Mouse (Mus musculus) thymus, postnatal 36 days (tissue): ENCODE measurements around the gene Gm42906.

Experiments
- DNase-seq, 2 experiments: peaks; one replicate each; pipeline ENCODE4 v3.0.0; 2022; ENCODE audit warnings: mixed read lengths in 2 of 2

Gm42906 gene

DNA sequence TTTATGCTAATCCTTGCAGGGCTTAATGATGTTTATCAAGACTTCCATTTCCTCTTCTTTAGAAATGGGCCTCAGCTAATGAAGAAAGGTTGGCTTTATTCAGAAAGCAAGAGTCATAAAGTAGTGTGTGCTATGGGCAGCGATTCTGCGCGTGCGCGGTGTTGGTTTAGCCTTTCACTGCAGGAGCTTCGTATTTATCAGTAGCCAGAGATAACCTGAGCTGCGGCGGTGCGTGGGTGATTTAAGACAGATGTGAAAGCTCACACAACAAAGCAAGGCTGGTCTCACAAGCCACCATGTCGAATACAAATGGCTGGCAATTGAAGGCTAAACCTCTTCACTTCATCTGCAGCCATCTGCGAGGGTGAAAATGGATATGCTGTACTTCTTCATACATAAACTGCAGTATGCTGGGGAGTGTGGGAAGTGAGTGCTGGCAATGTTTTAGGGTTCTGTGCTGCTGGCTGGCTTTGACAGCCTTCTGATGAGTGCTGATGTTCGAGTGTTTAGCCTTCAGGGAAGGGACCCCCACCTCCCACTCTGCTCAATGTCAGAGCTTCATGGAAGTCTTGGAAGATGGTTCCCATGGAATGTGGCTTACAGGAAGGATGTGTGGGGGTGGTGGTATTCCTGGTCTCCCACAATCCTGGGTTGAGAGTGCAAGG is 371.6 kb downstream of the Gm42906 start:
- no peak for DNase-seq

DNA sequence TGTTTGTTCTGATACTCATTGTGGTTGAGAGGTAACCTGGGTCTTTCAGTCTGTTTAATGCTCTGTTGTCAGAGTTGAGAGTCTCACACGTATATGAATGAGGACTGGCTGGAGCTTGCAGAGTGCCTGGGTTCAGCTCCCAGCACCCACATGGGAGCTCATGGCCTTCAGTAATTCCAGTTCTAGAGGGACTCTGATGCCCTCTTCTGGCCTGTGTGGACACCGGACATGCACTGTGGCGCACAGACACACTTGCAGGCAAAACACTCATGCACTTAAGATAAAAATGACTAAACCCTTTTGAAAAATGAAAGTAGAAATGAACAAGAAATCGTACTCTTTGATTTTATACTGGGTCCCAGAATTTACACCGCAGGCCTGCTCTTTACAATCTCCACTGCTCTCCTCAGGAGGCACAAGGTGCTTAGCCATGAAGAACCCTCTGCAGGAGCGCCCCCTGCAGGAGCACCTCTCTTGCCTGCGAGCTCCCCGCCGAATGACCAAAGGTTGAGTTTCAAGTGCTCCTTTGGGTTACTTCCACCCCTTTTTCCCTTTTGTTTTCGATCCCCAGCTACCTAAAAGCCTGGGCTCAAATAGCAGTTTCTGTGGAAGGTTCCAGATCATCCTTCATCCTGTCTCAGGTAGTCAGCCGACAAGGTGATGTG is 372.4 kb downstream of the Gm42906 start:
- DNase-seq = no peak

DNA sequence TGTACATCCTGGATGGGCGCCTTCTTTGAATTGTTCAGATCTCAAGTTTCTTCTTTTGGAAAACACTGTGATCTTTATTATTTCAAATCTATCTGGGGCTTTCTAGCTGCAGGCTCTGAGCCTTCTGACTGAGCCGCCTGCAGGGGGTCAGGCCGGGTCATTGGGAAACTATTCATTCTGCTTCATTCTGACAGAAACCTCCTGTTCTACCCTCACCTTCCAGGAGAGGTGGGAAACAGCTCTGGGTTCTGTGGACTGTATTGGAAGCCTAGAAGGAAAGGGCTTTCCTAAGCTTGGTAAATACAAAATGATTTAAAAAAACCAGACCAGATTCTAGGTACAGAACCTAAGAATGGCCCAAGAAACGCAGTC is 373.2 kb downstream of the Gm42906 start:
- no peak for DNase-seq

DNA sequence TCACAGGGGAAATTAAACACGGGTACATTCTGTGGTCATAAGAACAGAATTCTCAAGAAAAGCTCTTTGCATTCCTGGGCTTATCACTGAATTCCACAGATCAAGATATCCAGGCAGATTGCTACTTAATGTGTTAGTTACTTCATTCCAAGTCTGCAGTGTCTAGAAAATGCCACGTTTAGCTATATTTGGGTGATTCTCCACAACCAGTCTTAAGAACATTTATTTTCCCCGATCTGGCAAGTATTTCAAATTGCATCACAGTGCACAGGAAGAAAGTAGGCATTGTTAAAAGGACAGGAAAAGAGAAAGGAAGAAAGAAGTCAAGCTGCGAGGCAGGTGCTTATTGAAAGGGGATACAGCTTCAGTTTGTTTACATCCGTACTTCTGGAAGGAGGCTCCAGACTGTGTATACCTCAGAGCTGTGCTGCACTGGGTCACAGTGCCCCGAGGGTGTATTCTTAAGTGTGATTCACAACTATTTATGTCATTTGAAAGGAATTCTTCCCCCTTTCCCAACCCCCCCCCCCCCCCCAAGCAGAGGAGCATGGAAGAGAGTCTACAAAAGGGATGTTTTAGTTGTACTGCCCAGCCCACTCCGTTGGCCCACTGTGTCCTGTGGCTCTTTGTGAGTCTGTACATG is 373.7 kb downstream of the Gm42906 start:
- DNase-seq = no peak

DNA sequence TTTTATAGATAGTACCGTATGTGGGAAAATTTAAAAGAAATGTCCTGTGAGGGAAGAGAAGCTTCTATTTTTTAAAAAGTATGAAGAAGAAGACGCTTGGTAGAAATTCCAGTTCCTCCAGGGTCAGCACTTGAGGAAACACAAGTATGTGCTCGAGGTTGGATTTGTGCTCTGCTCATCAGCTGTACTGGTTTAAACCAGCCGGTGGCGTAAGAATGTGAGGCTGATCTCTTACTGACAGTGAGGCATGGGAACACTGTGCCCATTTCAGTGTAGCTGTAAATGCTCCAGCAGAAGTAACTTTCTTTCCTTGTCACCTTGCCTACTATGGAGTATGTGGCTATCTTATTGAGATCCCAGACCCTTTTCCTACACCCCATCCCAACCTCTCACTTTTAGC is 374.8 kb downstream of the Gm42906 start:
- no peak for DNase-seq

DNA sequence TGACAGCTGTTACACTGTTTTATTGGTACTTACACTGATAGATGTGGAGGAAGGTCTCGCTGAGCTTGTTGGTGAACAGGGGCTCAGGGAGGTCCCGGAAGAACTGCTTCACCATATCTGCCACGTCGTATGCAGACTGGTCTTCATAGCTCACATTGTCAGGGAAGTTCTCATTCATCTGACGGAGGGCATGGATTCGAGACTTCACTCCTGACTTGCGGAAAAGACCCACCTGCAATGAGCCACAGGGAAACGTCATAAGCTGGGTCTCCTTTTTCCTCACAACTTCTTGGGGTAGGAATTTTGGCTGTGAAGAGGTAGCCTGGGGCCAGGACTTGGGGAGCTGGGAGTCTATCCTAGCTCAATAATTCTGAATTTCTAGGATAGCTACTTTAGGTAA is 375.6 kb downstream of the Gm42906 start:
- no peak for DNase-seq

DNA sequence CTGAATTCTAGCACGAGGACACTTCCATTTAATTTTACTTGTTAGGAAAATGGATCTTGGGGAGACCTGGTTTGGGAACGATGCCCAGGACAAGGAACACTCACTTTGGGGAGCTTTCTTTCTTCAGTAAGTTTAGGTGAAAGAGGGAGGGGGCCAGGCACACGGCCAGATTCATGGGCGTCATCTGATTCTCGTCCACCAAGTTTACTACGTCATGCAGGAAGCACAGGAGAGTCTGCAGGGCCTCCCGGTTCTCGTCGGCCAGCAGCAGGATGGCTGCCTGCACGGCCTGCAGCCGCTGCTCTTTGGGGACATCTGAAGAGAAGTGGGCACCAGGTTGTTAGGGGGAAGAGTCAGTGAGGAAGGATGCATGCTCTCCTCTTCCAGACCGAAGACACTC is 380.5 kb downstream of the Gm42906 start:
- no peak for DNase-seq

DNA sequence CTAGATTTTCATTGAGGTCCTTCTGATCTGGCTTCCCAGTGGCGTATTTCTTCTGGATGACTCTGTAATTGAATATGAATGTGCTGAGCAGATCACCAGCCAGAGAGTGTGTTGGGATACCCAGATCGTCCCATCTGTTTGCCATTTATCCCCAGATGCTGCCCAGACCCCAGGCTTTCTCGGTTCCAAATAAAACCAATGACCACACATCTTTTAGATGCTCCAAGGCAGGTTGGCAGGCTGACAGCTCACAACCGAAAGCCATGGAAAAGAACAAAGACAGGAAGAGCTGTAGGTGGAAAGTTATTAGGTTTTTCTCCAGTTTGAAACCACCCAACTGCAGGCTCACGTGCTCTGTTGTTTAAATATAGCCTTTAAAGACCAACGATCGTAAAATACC is 381.0 kb downstream of the Gm42906 start:
- DNase-seq = no peak

DNA sequence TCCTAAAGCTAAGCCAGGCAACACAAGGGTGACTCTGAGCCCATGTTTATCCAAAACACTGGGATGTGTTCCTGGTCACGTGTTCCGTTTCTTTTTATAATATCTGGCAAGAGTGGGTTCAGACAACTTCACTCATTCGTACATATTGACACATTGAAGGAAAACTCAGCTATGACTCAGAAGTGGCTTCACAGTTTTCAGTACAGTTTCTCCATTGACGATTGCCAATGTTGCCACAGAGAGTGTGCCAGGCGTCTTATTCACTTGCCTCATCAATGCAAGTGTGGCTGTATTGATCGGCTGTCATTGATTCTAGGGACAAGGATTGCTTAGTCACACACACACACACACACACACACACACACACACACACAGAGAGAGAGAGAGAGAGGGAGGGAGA is 381.8 kb downstream of the Gm42906 start:
- DNase-seq = no peak

DNA sequence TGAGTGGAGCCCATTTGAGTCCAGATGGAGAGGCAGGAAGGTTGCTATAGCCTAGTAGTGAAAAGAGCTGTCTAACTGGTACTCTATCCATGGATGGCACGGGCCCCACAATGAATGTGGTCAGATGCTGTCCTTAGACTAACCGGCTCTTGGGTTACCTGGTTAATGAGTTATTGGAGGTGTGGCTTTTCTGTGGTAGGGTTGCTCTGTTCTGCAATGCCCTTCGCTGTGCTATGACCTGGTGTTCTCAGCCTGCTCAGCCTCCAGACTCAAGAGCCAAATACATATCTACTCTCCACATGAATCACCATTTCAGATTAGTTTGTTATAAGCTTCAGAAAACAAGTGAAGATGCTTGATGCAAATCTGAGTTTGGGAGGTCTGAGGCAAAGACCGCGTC is 385.1 kb downstream of the Gm42906 start:
- DNase-seq = no peak

DNA sequence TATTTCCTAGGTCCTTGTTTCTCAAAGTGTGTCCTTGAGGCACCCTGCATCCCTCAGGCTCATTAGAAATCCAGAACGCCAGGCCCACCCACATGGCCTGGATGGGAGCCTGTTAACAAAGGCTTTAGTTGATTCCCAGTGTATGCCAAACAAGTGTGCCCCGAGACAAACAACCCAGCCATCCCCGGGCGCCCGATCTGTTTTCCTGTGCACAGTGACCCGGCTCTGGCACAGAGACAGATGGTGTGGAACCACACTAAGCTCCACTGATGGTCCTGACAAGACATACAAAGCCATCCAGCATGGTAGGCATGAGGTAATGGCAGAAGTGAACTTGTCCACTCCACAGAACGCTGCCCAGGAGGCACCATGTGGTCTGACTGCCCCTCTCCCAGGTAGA is 390.1 kb downstream of the Gm42906 start:
- no peak for DNase-seq

DNA sequence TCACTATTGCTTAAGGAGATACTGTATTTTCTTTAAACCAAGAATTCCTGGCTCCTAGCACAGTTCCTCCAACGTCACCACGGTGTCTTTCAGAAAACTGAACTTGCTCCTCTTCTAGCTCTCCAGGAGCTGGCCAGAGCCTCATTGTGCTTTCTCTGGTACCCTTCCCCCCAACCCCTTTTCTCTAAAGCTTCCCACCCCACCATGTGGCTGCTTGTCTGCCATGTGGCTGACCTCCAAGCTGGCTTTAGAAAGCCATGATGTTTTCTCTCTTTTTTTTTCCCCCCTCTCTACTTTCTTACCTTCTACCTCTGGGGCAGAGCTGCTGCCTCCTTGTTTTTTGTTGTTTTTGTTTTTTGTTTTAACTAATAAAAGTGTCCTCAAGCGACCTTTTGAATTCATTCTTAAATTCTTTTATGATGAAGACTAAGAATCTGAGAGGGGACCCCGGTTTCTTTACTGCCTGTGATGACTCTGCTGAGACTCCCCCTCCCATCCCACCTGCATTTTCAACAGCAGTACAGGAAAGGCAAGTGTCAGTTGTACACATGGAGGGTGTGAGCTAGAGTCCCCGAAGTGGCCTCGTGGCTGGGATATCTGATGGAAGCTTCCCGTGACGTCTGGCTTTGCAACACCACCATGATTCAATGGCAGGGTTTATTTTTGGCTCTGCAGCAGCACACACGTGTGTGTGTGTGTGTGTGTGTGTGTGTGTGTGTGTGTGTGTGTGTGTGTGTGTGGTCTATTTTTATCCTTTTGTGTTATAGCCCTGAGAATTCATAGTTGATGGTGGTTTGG is 393.0 kb downstream of the Gm42906 start:
- no peak for DNase-seq

DNA sequence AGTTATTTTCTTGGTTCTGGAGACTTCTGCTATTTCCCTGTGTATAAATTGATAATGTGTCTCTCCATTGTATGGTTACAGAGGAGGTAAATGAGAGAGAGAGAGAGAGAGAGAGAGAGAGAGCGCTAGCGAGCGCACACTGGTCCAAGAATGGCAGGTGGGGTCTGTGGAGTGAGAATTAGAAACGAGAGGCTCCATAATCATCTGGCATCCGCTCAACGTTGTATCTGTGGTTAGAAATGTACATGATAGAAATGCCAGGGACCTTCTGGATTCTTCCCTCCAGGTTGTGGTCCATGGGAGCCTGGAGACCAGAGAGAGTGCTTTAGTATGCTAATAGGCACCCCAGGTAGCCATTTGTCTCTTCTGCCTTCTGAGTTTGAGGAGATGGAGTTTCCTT is 399.1 kb downstream of the Gm42906 start:
- DNase-seq = no peak

DNA sequence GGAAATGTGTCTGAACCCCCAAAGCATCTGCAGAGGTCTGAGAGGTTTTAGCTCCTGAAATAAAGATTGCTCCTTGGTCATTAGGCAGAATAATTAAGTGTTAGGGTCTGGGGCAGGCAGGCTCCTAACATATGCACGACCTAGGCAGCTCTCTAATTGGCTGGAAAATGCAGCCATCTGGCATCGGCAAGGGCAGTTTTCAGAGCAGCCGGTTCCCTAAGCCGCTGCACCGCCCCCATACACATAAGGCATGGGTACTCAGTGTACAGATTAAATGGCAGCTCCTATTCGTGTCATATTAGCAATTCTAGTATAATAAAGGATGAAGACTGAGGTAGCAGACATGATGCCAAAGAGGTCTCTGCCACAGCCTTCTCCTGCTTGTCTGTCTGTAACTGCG is 400.8 kb downstream of the Gm42906 start:
- DNase-seq = no peak

DNA sequence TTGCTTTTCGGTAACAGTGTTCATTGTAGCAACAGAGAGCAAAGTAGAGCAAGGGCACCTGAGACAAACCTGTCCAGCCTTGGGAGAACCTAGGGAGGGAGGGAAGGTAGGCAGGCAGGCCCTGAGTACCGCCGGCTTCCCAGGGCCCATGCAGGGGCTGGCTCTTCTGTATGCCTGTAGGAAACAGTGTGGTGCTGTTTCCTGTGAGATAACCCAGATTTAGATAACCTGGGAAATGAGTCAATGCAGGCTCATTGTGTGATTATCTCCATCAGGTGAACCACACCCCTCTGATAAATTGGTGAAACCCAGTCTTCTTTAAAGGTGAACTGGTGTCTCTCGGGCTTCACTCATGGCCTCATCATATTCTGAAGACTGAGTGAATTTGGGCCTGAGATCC is 401.9 kb downstream of the Gm42906 start:
- no peak for DNase-seq

DNA sequence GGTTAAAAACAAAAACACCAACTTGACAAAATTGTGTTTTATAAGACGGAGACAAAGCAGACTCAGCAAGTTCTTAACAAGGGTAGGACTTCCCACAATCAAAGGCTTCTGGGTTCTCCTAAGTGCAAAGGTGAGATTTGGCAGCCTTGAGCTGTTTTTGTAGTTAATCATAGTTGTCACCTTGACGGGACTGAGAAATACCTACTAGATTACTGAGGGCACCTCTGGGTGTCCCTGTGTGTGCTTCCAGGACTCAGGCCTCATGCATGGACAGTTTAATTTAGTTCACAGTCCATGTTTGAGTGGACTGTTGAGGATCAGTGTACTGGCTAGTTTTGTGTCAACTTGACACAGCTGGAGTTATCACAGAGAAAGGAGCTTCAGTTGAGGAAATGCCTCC is 403.5 kb downstream of the Gm42906 start:
- no peak for DNase-seq

DNA sequence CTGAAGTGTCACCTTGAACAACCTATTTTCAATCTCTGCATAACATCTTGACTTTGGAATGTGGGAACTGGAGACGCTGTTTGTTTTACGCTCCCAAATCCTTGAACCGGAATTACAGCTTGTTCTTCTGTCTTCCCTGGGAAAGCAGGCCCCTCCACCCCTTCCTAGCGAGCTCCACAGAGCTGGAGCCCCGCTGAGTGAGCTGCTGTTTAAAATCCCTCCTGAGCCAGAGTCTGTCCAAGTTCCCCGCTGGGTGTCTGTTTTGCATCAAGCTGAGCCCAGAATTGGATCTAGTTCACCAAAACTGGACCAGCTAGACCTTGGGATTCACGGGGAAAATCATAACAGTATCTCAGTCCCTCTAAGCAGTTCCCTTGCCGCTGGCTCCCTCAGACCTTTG is 404.5 kb downstream of the Gm42906 start:
- no peak for DNase-seq

DNA sequence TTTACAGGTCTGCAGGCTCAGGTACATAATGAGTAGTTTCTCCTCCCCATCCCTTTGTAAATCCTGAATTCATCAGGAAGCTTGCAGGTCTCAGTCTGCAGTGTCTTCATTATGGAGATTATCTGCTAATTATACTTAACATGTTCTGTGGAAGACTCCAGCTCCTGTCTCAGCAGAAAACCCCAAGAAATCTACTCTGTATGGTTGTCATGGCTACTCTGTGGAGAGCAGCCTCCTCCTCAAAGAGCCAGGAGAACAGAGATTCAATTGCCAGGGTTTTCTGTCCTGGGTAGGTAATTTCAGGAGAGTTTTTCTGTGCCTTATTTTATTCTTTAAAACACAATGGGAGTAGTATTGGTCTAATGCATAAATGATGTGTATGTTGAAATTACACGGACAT is 405.0 kb downstream of the Gm42906 start:
- no peak for DNase-seq

DNA sequence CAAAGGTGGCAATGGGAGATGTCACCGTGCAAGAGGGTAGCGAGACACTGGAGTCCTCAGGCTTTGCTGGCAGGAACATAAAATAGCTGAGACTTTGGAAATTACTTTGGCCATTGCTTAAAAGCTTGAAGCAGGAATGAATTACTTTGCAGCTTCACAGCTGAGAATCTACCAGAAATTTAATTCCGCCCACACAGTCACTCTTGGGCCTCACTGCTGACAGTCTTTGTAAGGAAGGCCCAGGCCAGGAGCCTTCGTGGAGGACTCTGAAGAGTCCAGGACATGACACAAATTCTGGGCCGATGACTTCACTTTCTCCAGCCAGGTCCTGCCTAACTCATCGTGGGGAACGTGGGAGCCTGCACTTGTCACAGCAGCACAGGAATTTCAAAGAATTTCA is 405.9 kb downstream of the Gm42906 start:
- DNase-seq = no peak

DNA sequence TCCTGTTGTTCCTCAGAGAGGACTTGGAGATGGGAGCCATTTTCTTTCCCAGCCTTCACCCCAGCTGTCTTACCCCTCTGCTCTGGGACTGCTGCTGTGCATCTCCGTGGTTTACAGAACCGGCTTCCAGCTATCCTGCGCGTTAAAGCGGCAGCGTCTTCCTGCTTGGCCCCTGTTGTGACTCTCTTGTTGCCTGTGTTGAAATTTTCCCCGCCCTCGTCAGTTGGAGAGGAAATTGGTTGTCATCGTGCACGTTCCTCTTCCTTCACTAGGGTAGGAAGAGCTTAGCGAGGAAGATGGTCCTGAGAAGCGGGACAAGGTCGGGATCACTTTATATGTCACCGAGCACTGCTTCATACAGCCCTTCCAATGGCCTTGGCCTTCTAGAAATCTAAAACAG is 407.1 kb downstream of the Gm42906 start:
- DNase-seq = no peak

DNA sequence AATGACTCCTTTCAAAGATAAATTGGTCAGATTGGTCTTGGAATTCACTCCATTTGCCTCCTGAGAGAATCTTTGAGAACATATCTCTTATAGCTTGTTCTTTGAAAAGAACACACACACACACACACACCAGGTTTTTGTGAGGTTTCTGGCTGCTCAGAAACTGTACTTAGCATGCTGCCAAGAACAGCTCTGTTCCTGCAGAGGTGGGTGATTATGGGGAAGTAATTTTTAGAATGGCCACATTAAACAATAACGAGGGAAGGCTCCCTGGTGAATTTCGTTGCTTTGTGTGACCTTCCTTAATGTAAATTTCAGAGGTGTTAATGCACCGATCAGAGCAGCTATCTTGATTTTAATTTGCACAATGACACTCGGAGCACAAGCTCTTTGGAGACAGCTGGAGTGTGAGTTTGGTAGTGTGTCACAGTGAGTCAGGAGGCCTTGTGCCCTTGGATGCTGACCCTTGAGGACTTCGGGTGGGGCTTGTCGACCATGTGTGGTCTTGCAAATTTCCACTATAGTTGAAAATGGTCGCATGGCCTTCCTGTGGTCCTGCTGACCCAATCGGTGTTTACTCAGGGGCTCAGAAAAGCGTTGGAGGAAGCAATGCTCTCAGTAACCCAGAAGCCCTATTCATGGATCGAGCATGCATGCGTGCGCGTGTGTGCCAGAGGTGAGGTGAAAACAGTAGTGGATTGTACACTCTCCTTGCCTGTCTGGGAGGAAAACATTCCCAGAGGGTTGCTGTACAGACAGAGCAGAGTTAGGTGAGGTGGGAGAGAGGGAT is 407.7 kb downstream of the Gm42906 start:
- DNase-seq = no peak

DNA sequence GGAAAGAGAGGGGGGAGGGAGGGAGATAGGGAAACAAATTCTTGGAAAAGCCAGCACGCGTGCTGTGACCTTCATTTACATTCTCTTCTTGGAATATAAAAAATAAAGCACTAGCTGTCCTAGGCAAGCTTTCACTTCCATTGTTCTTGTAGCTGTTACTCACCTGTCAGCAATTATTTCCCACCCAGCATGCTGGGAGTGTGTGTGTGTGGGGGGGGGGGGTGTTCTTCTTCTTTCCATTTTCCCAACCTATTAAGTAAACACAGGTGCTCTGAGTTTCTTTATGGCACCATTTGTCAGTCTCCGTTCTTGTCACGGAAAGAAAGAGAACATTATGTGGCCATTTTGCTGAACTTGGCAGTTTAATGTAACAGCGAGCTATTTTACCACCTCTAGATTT is 409.0 kb downstream of the Gm42906 start:
- DNase-seq = no peak

DNA sequence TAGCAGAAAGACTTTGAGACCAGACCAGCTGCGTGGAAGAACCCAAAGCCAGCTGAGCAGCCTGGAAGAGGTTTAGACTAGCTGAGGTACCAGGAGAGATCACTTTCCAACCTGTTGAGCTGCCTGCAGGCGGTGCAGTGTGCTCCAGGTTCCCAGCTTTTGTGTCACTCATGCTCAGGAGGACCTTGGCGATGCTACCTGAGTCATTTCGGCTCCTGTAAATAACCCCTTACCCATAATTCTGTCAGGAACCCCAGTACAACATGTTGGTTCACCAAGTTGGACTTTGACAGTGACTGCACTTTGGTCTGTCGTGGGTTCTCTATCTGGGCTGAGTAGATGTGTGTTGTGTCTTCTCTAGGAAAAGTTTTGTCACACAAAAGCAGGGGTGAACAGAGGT is 409.5 kb downstream of the Gm42906 start:
- DNase-seq = no peak
